Mouse (Mus musculus) kidney, embryonic 14.5 days (tissue): ENCODE data around the gene Vmn1r171. TPM values are rescaled to one million over a fixed set of nuclear protein-coding genes. Genes with fewer than 3 reads are reported as not detected.
"Not testable (repeated sequence)": the region's sequence is repeated elsewhere in the genome, so short reads cannot be mapped to it uniquely, and the experiment has no call there.

Experiments
- ATAC-seq: fragments of 200-750 bp; cut with Nextera tagmentation; 2 replicates; pipeline ENCODE4 v1.8.0; 2017; ENCODE audit warnings: moderate number of reproducible peaks, mild to moderate bottlenecking, moderate TSS enrichment, moderate library complexity; ENCODE audit not compliant: low FRiP score, low TSS enrichment
- H3K27ac ChIP-seq: fragments of 300-500 bp; sonication (generic); 2 replicates; pipeline ENCODE4 v1.5.1; 2014; ENCODE audit warnings: low read depth, mild to moderate bottlenecking, low read length, moderate library complexity, mixed read lengths
- H3K27me3 ChIP-seq: fragments of 300-500 bp; sonication (generic); 2 replicates; pipeline ENCODE4 v1.6.1; 2014; ENCODE audit warnings: mild to moderate bottlenecking, low read length; ENCODE audit not compliant: control insufficient read depth, insufficient read depth
- H3K36me3 ChIP-seq: fragments of 300-500 bp; sonication (generic); 2 replicates; pipeline ENCODE4 v1.6.1; 2014; ENCODE audit warnings: low read length, mixed read lengths; ENCODE audit not compliant: control insufficient read depth, insufficient read depth
- H3K4me1 ChIP-seq: fragments of 300-500 bp; sonication (generic); 2 replicates; pipeline ENCODE4 v1.6.1; 2014; ENCODE audit warnings: low read length, mixed read lengths; ENCODE audit not compliant: control insufficient read depth, insufficient read depth
- H3K4me2 ChIP-seq: fragments of 300-500 bp; sonication (generic); replicated peaks from 2 replicates; pipeline ENCODE4 v1.6.1; 2014; ENCODE audit warnings: low read depth, mild to moderate bottlenecking, low read length
- H3K4me3 ChIP-seq: fragments of 300-500 bp; sonication (generic); 2 replicates; pipeline ENCODE4 v1.5.1; 2014; ENCODE audit warnings: mild to moderate bottlenecking, low read length
- H3K9ac ChIP-seq: fragments of 300-500 bp; sonication (generic); 2 replicates; pipeline ENCODE4 v1.6.1; 2014; ENCODE audit warnings: low read depth, mild to moderate bottlenecking, low read length, moderate library complexity
- H3K9me3 ChIP-seq: fragments of 300-500 bp; sonication (generic); 2 replicates; pipeline ENCODE4 v1.6.1; 2016; ENCODE audit warnings: low read length; ENCODE audit not compliant: control insufficient read depth
- WGBS: fragments of 180-500 bp; shearing (Covaris S2); extraction: QIAGEN DNeasy Blood & Tissue Kit; methylation state at CpG from one replicate; pipeline ENCODE4 v1.1.7; 2014; 5-methylcytosine and 5-hydroxymethylcytosine counted together
- polyA plus RNA-seq: library from polyadenylated mRNA; unstranded; fragments of >200 nt; fragmentation: Nextera tagmentation; extraction: Ambion mirVana; gene quantifications from 2 replicates; pipeline ENCODE4 v1.2.1, GENCODE M21; 2014

Gene Vmn1r171
- not detected in 2 replicates for polyA plus RNA-seq

GRCm38 (mm10) chr7:23630422-23630821, at the start of gene Vmn1r171:
TSS of gene Vmn1r171 (plus strand) at chr7:23630722.
- ATAC-seq, result no peak
- H3K9ac ChIP-seq, result no peak within 1 kb of the TSS
- no peak within 1 kb of the TSS for H3K27ac ChIP-seq
- no peak within 1 kb of the TSS for H3K4me3 ChIP-seq
- H3K36me3 ChIP-seq, result no peaks in the 10 kb centered on the region
- no peak within 1 kb of the TSS for H3K4me2 ChIP-seq
- H3K27me3 ChIP-seq, result no peaks in the 10 kb centered on the region
- H3K4me1 ChIP-seq, result no peaks in the 10 kb centered on the region
- peaks cover 2% of the 10 kb centered on the region for H3K9me3 ChIP-seq

GRCm38 (mm10) chr7:23605875-23606274, 24.6 kb upstream of the Vmn1r171 start, which contains the start of gene Vmn1r170:
TSS of gene Vmn1r170 (plus strand) at chr7:23606175.
- not testable (repeated sequence) for ATAC-seq, H3K4me1 ChIP-seq
- whole genome bisulfite sequencing, result 53% methylated on average over 1 of the region's 1 CpGs

DNA sequence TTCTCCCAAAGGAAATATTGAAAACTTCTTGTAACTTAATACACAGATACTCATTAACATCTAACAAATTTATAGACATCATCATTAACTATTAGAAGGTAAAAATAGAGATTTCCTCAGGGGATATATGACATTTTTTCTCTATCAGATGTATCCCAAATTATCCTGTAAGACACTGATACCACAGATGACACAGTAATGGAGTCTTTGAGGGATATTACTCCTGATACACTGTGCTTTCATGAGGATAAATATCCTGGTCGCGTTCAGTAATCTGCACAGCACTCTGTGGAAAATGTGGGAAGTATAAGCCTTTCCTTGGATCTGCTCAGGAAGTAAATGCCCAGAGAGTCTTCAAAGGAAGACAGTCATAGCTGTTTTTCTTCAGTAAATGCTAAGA, 27.5 kb downstream of the Vmn1r171 start, which contains the start of gene Vmn1r172:
Gene Vmn1r172, plus strand, starts transcription at position 301 of the 400 bp plus-strand sequence.
- Histone ChIP-seq H3K27ac (no peak within 1 kb of the TSS), H3K36me3 (no peaks in the 10 kb centered on the region), H3K4me1 (no peaks in the 10 kb centered on the region), H3K9me3 (no peaks in the 10 kb centered on the region), H3K4me3 (no peak within 1 kb of the TSS), H3K9ac (no peak within 1 kb of the TSS), H3K4me2 (no peak within 1 kb of the TSS), H3K27me3 (no peaks in the 10 kb centered on the region)
- no peak for ATAC-seq
- 72% methylated on average over 2 of the region's 2 CpGs for WGBS

More at GRCm38 (mm10) chr7:23605875-23606274, 24.6 kb upstream of the Vmn1r171 start, which contains the start of gene Vmn1r170:
- not testable (repeated sequence) for H3K9ac ChIP-seq, H3K4me3 ChIP-seq, H3K36me3 ChIP-seq, H3K27me3 ChIP-seq, H3K27ac ChIP-seq, H3K4me2 ChIP-seq, H3K9me3 ChIP-seq

Other genes starting within 250 kb of the Vmn1r171 start
- not detected in 2 replicates for gene Nlrp5, start 244.8 kb upstream of the Vmn1r171 start, polyA plus RNA-seq
- not detected in 2 replicates for gene Vmn1r167, start 123.5 kb upstream of the Vmn1r171 start, polyA plus RNA-seq
- gene Vmn1r168, start 91.0 kb upstream of the Vmn1r171 start, polyA plus RNA-seq, result not detected in 2 replicates
- gene Vmn1r169, start 55.2 kb upstream of the Vmn1r171 start, polyA plus RNA-seq, result not detected in 2 replicates
- not detected in 2 replicates for gene Vmn1r170, start 24.5 kb upstream of the Vmn1r171 start, polyA plus RNA-seq
- gene Vmn1r172, start 27.6 kb downstream of the Vmn1r171 start, polyA plus RNA-seq, result not detected in 2 replicates
- not detected in 2 replicates for gene Vmn1r173, start 70.0 kb downstream of the Vmn1r171 start, polyA plus RNA-seq
- gene Vmn1r174, start 121.5 kb downstream of the Vmn1r171 start, polyA plus RNA-seq, result not detected in 2 replicates
- not detected in 2 replicates for gene Vmn1r175, start 179.9 kb downstream of the Vmn1r171 start, polyA plus RNA-seq
- not detected in 2 replicates for gene Vmn1r176, start 206.7 kb downstream of the Vmn1r171 start, polyA plus RNA-seq
- not detected in 2 replicates for gene Vmn1r177, start 235.7 kb downstream of the Vmn1r171 start, polyA plus RNA-seq